Mouse (Mus musculus): Measurements from ENCODE around the gene Ralgapa2. TPM values are rescaled to one million over a fixed set of nuclear protein-coding genes. Genes with fewer than 3 reads are reported as not detected.

The Ralgapa2 gene
- total RNA-seq, 2 experiments from 2014 or later: 33.1 to 35.7 TPM

- no peak for DNase-seq
Measured at GRCm38 (mm10) chr2:146220591-146221075, 291.5 kb downstream of the Ralgapa2 start.

GRCm38 (mm10) chr2:146219791-146220190, 292.4 kb downstream of the Ralgapa2 start:
- no peak for DNase-seq

- DNase-seq: no peak
Measured at GRCm38 (mm10) chr2:146218881-146219535, 293.1 kb downstream of the Ralgapa2 start.

- DNase-seq: peak; percentile 6
Measured at GRCm38 (mm10) chr2:146218161-146218691, 293.9 kb downstream of the Ralgapa2 start.

- DNase-seq: peak; percentile 54
Measured at GRCm38 (mm10) chr2:146217227-146217980, 294.7 kb downstream of the Ralgapa2 start.

GRCm38 (mm10) chr2:146216111-146217064, 295.8 kb downstream of the Ralgapa2 start:
- no peak for DNase-seq

GRCm38 (mm10) chr2:146214715-146215114, 297.4 kb downstream of the Ralgapa2 start:
- DNase-seq: peak; percentile 58

GRCm38 (mm10) chr2:146210968-146211367, 301.2 kb downstream of the Ralgapa2 start:
- no peak for DNase-seq

GRCm38 (mm10) chr2:146197947-146198346, 314.2 kb downstream of the Ralgapa2 start:
- DNase-seq: no peak

- DNase-seq: no peak
Measured at GRCm38 (mm10) chr2:146196126-146196525, 316.0 kb downstream of the Ralgapa2 start.

Measured in heart, postnatal 4 days (tissue).